Mouse (Mus musculus) mesoderm, embryonic 11.5 days (tissue): ENCODE data around the gene Pianp.

Experiments
- DNase-seq: peaks from one replicate; pipeline ENCODE4 v3.0.0-alpha.2; 2012; ENCODE audit warnings: low read depth, low spot score

Gene Pianp

DNA sequence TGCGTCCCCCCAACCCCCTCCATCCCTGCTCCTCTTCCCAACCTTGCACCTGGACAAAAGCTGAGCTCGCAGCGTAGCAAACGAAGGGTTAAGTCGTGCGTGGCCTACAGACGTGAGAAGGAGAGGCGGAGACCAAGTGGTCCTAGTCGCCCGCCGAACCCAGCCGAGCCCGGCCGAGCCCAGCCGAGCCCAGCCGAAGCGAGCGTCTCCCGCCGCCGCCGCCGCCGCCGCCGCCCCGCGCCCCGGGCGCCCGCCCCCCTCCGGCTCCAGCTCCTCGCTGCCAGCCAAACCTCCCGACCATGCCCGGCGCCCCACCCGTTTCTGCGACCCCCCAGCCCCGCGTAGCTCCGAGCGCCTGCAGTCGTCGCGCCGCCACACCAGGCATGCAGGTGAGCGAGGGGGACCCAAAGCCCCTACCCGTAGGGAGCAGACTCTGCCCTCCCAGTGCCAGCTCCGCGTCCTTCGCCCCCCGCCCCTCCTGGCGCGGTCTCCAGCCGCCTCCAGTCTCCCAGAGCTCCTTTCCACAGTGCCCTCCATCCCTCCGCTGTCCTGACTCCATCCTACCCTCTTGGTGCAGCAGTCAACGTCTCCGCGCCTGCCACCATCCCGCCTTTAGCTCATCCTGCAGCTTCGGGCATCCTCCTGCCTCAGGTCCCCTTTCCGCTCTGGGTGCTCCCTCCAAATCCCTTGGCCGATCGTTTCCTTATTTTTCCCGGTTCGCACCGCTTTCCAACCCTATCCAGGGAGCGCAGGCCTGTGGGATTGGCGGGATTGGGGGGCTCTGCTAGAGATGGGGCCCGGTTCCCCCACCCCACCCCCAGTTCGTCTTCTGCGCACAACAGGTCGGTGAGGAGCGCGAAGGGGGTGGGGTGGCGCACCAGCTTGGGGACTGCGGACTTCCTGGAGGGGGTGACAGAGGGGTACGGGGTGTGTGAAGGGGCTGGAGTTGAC is at the start of gene Pianp:
Pianp (plus strand) TSS at position 144 of the 951 bp plus-strand sequence.
- DNase-seq: peak; percentile 63

GRCm38 (mm10) chr6:124953991-124954715 is 42.3 kb upstream of the Pianp start:
- no peak for DNase-seq

GRCm38 (mm10) chr6:124955212-124955611 is 41.3 kb upstream of the Pianp start:
- DNase-seq: no peak

DNA sequence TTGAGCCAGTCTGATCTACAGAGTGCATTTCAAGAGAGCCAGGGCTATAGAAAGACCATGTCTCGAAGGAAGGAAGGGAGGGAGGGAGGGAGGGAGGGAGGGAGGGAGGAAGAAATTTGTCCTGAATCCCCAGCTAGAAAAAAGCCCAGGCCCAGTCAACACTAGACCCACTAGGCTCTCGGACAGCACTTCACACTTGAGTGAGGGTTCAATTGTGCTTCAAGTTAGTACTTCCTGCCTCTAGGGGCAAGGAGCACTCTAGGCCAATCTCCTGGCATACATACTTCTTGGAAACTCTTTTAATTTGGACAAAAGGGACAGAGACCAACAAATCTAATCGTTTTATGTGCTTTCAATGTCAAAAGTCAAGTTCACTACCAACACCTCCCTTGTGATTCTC is 38.4 kb upstream of the Pianp start:
- DNase-seq: no peak

- DNase-seq: no peak
Observed at GRCm38 (mm10) chr6:124959960-124960359, 36.5 kb upstream of the Pianp start.

- DNase-seq: no peak
Observed at GRCm38 (mm10) chr6:124961021-124961420, 35.5 kb upstream of the Pianp start.

GRCm38 (mm10) chr6:124964638-124965037 is 31.9 kb upstream of the Pianp start:
- peak; percentile 5 for DNase-seq

- DNase-seq: peak; percentile 93
Observed at GRCm38 (mm10) chr6:124965088-124965719, 31.3 kb upstream of the Pianp start, which contains the start of gene Cops7a. Cops7a (minus strand) TSS chr6:124965538.

- DNase-seq: peak; percentile 2
Observed at GRCm38 (mm10) chr6:124965747-124966146, 30.7 kb upstream of the Pianp start.

GRCm38 (mm10) chr6:124966466-124967118 is 29.9 kb upstream of the Pianp start:
- peak; percentile 23 for DNase-seq

DNA sequence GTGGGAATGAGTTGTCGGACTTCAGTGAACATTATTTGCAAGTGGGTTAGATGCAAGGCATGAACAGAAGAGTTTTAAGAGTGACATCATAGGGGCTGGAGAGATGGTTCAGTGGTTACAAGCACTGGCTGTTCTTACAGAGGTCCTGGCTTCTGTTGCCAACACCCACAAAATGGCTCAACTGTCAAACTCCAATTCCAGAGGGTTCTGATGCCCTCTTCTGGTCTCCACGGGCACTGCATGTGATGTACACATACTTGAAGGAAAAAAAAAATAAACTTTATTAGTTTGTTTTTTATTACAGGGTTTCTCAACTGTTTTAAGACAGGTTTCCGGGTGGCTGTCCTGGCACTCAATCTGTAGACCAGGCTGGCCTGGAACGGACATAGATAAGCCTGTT is 28.7 kb upstream of the Pianp start:
- DNase-seq: peak; percentile 68

GRCm38 (mm10) chr6:124992241-124992640 is 4.3 kb upstream of the Pianp start:
- DNase-seq: no peak

- DNase-seq: no peak
Observed at GRCm38 (mm10) chr6:124993365-124993764, 3.1 kb upstream of the Pianp start.

DNA sequence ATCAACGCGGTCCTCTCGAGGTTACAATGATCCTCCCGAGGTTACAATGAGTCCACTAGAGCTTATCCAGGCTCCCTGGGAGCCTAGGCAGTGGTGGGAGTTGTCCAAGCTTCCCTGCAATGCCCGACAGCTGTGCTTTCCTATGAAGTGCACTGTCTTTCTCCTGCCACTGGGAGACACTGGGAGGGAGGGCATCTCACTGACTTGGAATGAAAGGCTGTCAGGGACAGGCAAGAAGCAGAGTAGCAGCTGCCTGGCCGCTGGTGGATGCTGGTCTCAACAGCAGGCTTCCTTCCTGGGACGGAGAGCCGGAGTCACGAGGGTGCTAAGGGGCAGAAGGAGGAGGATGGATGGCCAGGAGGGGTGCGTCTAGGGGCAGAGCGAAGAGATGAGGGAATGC is 2.6 kb upstream of the Pianp start:
- peak; percentile 68 for DNase-seq

DNA sequence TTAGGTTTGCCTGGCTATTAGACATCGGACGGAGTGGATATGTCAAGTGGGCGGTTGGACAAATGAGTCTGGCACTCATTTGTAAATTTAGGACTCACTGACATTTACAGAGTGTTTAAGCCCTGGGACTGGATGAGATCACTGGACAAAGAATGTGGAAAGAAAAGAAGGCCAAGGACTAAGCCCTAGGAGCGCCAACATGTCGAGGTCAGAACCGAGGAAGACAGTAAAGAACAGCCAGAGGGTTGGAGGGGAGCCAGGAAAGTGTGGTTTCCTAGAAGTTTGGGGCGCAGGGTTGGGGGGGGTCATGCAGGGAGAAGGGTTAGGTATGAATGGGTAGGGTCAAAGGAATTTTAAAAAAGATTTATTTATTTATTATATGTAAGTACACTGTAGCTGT is 1.2 kb upstream of the Pianp start:
- DNase-seq: no peak

DNA sequence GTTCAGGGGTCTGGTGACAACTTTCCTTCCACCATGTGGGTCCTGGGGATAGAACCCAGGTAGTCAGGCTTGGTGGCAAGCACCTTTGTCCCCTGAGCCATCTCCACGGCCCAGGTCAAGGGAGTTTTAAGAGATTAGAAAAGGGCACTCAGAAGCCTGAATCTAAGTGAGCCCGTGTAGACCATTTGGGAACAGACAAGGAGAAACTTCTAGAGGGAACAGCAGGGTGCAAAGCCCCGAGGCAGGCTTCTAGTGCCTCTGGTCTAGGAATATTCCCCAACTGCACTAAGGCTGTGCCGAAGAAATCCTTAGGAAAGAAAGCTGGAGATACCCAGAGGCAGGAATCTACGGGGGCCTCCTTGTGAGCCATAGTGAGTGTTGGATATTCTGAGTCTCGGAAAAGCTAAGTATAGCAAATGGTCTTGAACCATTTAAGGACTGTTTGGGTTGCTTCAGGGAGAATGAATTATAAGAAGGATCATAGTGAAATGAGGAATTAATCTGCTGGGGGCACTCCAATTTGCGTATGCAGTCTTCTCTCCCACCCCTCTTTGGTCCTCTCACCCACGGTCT is 577 bp upstream of the Pianp start:
- no peak for DNase-seq

DNA sequence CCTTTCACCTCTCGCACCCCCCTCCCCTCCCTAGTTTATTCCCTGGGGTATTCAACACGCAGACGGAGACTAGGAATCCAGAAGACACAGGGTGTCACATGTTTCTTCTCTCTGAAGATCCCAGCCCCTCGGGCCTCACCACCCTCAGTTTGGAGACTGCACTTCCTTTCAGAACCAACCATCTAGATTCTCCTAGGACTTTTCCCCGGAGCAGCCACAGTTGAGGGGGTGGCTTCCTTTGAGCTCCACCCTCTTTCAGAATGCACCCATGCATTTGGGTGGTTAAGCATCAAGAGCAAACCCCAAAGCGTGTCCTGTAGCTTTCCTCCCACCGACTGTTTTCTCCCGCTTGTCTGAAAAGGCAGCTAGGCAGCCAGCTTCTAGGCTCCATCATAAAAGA is 1.6 kb downstream of the Pianp start:
- no peak for DNase-seq

GRCm38 (mm10) chr6:124999091-124999490 is 2.6 kb downstream of the Pianp start:
- DNase-seq: no peak

DNA sequence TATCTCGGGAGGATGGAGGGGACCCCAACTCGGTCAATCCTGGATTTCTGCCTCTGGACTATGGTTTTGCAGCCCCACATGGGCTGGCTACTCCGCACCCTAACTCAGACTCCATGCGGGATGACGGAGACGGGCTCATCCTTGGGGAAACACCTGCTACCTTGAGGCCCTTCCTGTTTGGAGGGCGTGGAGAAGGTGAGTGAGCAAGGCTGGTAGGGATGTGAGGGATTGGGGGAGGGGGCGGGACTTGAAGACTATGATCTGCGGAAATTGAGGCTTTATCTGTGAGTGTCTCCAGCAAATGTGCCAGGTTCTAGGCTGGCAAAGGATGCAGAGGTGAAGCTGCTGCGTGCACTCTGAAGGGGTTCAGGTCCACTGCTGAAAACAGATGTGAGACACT is 3.1 kb downstream of the Pianp start:
- no peak for DNase-seq

GRCm38 (mm10) chr6:125003706-125004105 is 7.2 kb downstream of the Pianp start:
- no peak for DNase-seq

- DNase-seq: no peak
Observed at GRCm38 (mm10) chr6:125005086-125005485, 8.6 kb downstream of the Pianp start.
